Mouse (Mus musculus): ENCODE results near the gene Cdkn1b. TPM values are rescaled to one million over a fixed set of nuclear protein-coding genes. Genes with fewer than 3 reads are reported as not detected.
A peak's percentile ranks its signal among the peaks of the same experiment; 100 is the strongest.

Cdkn1b gene
- polyA plus RNA-seq, 1 experiment from 2014 or later: 16.1 TPM

DNA sequence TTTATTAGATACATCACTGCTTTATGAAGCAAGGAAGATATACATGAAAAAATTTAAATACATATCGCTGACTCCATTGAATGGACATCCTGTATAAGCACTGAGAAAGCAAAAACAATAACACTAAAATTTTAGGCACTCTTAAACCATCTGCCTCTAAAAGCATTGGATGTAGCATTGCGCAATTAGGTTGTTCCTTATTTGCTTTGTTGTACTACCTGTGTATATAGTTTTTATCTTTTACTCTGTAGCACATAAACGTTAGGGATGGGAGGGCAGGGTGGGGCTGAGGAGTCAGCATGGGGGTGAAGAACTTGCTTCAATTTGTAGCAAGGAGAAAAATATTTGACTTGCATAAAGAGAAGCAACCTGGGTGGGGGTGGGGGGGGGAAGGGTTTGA is 4.1 kb downstream of the Cdkn1b start:
- Histone ChIP-seq H3K9me3 (ENCODE audit: control insufficient read depth, low read length) (no peaks in the 10 kb centered on the region), H3K36me3 (ENCODE audit: control insufficient read depth, insufficient read depth, low read length) (no peaks in the 10 kb centered on the region), H3K27me3 (ENCODE audit: control insufficient read depth, insufficient read depth, low read length) (no peaks in the 10 kb centered on the region), H3K4me1 (ENCODE audit: control insufficient read depth, insufficient read depth, low read length) (peaks cover 6% of the 10 kb centered on the region; the same call in 1 of the 2 replicates), H3K27ac (replicated peaks; ENCODE audit: low read depth, low read length) (no peak overlapping the region), H3K4me3 (ENCODE audit: low read depth, low read length) (no peak overlapping the region), H3K4me2 (ENCODE audit: low read depth, severe bottlenecking) (no peak overlapping the region), H3K9ac (ENCODE audit: low read length) (no peak overlapping the region)
- 88% methylated on average over 3 of the region's 3 CpGs for WGBS
- ATAC-seq (ENCODE audit: insufficient number of reproducible peaks, low FRiP score, low TSS enrichment, low read depth) (no peak), DNase-seq (ENCODE audit: low spot score) (no peak)

DNA sequence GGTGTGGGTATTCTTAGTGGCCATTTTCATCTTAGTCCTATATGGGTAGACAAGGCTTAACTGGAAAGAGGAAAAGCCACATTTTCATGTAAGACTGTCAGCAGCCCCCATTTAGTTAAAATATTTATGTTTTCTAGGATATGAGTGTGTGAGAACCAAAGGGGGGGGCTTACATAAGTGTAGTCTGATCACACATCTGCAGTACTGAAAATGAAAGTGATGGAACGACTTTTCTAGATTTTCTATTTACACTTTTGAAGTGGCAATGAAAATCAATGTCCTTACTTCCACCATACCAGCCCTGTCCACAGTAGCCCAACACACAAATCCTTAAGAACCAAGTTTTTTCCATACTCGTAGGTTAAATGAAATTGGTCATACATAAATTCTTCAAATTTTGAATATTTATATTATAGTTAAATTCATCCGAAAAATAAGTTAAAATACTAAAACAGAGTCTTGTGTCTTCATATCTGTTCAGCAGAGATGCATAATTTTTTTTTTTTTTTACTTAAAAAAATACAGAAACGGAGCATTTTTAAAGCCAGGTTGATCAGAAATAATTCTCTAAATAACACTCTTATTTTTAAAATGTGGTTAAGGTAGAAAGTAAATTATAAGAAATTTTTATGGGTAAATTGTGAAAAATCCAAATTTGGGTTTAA is 5.6 kb downstream of the Cdkn1b start:
- peaks cover 13% of the 10 kb centered on the region; the same call in 1 of the 2 replicates for H3K4me1 ChIP-seq (ENCODE audit: control insufficient read depth, insufficient read depth, low read length)
- H3K9me3 ChIP-seq (ENCODE audit: control insufficient read depth, low read length): no peaks in the 10 kb centered on the region
- no peaks in the 10 kb centered on the region for H3K36me3 ChIP-seq (ENCODE audit: control insufficient read depth, insufficient read depth, low read length)
- no peak overlapping the region for H3K4me2 ChIP-seq (ENCODE audit: low read depth, severe bottlenecking)
- no peak overlapping the region for H3K27ac ChIP-seq (replicated peaks; ENCODE audit: low read depth, low read length)
- DNase-seq (ENCODE audit: low spot score) (no peak), ATAC-seq (ENCODE audit: insufficient number of reproducible peaks, low FRiP score, low TSS enrichment, low read depth) (no peak)
- no peak overlapping the region for H3K9ac ChIP-seq (ENCODE audit: low read length)
- 75% methylated on average over 4 of the region's 4 CpGs for WGBS
- H3K4me3 ChIP-seq (ENCODE audit: low read depth, low read length): no peak overlapping the region
- no peaks in the 10 kb centered on the region for H3K27me3 ChIP-seq (ENCODE audit: control insufficient read depth, insufficient read depth, low read length)

- 13% methylated on average over 3 of the region's 3 CpGs for WGBS
- H3K4me1 ChIP-seq (ENCODE audit: control insufficient read depth, insufficient read depth, low read length): peaks cover 13% of the 10 kb centered on the region; the same call in 1 of the 2 replicates
Observed at GRCm38 (mm10) chr6:134926338-134926705, 6.1 kb downstream of the Cdkn1b start.

GRCm38 (mm10) chr6:134926803-134927594 is 6.8 kb downstream of the Cdkn1b start:
- H3K4me1 ChIP-seq (ENCODE audit: control insufficient read depth, insufficient read depth, low read length): peaks cover 11% of the 10 kb centered on the region; the same call in 1 of the 2 replicates
- no peaks in the 10 kb centered on the region for H3K9me3 ChIP-seq (ENCODE audit: control insufficient read depth, low read length)
- ATAC-seq (ENCODE audit: insufficient number of reproducible peaks, low FRiP score, low TSS enrichment, low read depth): peak; percentile 19
- H3K4me2 ChIP-seq (ENCODE audit: low read depth, severe bottlenecking): peak overlapping the region; percentile 62
- H3K36me3 ChIP-seq (ENCODE audit: control insufficient read depth, insufficient read depth, low read length): no peaks in the 10 kb centered on the region
- no peaks in the 10 kb centered on the region for H3K27me3 ChIP-seq (ENCODE audit: control insufficient read depth, insufficient read depth, low read length)
- H3K27ac ChIP-seq (replicated peaks; ENCODE audit: low read depth, low read length): peak overlapping the region; percentile 99
- WGBS: under 1% methylated on average over 62 of the region's 63 CpGs
- H3K9ac ChIP-seq (ENCODE audit: low read length): peak overlapping the region; percentile 80
- peak; percentile 76 for DNase-seq (ENCODE audit: low spot score)
- peak overlapping the region; percentile 41 for H3K4me3 ChIP-seq (ENCODE audit: low read depth, low read length)

More at GRCm38 (mm10) chr6:134926338-134926705, 6.1 kb downstream of the Cdkn1b start:
- Histone ChIP-seq H3K27me3 (ENCODE audit: control insufficient read depth, insufficient read depth, low read length) (no peaks in the 10 kb centered on the region), H3K4me3 (ENCODE audit: low read depth, low read length) (peak overlapping the region; percentile 41), H3K27ac (replicated peaks; ENCODE audit: low read depth, low read length) (no peak overlapping the region), H3K4me2 (ENCODE audit: low read depth, severe bottlenecking) (peak overlapping the region; percentile 62), H3K9me3 (ENCODE audit: control insufficient read depth, low read length) (no peaks in the 10 kb centered on the region), H3K9ac (ENCODE audit: low read length) (peak overlapping the region; percentile 80), H3K36me3 (ENCODE audit: control insufficient read depth, insufficient read depth, low read length) (no peaks in the 10 kb centered on the region)
- DNase-seq (ENCODE audit: low spot score) (no peak), ATAC-seq (ENCODE audit: insufficient number of reproducible peaks, low FRiP score, low TSS enrichment, low read depth) (no peak)

- whole genome bisulfite sequencing: 0% methylated on average over 13 of the region's 13 CpGs
- Histone ChIP-seq H3K27me3 (ENCODE audit: control insufficient read depth, insufficient read depth, low read length) (no peaks in the 10 kb centered on the region), H3K9ac (ENCODE audit: low read length) (peak overlapping the region; percentile 80), H3K4me2 (ENCODE audit: low read depth, severe bottlenecking) (peak overlapping the region; percentile 62), H3K9me3 (ENCODE audit: control insufficient read depth, low read length) (no peaks in the 10 kb centered on the region), H3K4me1 (ENCODE audit: control insufficient read depth, insufficient read depth, low read length) (peaks cover 7% of the 10 kb centered on the region; the same call in 1 of the 2 replicates), H3K27ac (replicated peaks; ENCODE audit: low read depth, low read length) (peak overlapping the region; percentile 99), H3K4me3 (ENCODE audit: low read depth, low read length) (peak overlapping the region; percentile 41), H3K36me3 (ENCODE audit: control insufficient read depth, insufficient read depth, low read length) (no peaks in the 10 kb centered on the region)
- ATAC-seq (ENCODE audit: insufficient number of reproducible peaks, low FRiP score, low TSS enrichment, low read depth) (no peak; the same call in 1 of the 2 replicates), DNase-seq (ENCODE audit: low spot score) (no peak)
Observed at GRCm38 (mm10) chr6:134927595-134928095, 7.4 kb downstream of the Cdkn1b start.

DNA sequence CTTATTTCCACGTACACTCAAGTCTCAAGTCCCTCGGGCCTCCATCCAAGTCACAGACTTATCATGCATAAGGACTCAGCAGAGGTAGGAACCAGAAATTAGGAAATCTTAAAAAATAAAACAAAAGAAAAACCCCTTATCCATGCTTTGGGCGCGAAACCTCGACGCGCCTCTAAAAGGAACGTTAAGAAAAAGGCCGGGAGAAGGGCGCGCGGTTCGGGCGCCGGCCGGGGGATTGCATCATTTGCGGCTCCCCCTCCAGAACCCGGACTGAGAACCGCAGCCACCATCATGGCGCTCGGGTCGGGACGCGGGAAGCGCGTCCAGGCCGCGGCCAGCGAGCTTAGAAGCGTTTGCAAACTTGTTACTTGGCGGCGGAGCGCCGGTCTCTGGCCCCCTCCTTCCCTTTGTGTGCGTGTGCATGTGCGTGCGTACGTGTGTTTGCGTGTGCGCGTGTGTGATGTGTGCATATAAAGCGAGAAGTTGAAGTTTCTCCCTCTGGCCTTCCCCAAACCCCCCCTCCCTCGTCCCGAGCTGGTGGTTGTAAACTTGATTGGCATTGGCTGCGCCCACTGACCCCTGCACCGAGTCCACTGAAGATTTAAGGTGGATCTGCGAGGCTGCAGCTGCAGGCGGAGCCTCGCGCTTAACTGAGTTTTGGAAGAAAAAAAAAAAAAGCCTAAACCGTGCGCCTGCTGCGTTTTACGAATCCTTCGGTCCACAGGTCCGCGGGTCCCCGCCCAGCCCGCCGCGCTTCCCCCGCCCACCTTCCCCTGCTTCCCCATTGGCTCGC is 8.1 kb downstream of the Cdkn1b start:
- Histone ChIP-seq H3K4me2 (ENCODE audit: low read depth, severe bottlenecking) (peak overlapping the region; percentile 62), H3K4me1 (ENCODE audit: control insufficient read depth, insufficient read depth, low read length) (peaks cover 7% of the 10 kb centered on the region; the same call in 1 of the 2 replicates), H3K4me3 (ENCODE audit: low read depth, low read length) (peak overlapping the region; percentile 41), H3K9ac (ENCODE audit: low read length) (peak overlapping the region; percentile 80), H3K27me3 (ENCODE audit: control insufficient read depth, insufficient read depth, low read length) (no peaks in the 10 kb centered on the region), H3K36me3 (ENCODE audit: control insufficient read depth, insufficient read depth, low read length) (no peaks in the 10 kb centered on the region), H3K9me3 (ENCODE audit: control insufficient read depth, low read length) (no peaks in the 10 kb centered on the region), H3K27ac (replicated peaks; ENCODE audit: low read depth, low read length) (peak overlapping the region; percentile 99)
- under 1% methylated on average over 63 of the region's 63 CpGs for WGBS
- DNase-seq (ENCODE audit: low spot score) (peak; percentile 91), ATAC-seq (ENCODE audit: insufficient number of reproducible peaks, low FRiP score, low TSS enrichment, low read depth) (peak; percentile 95)

DNA sequence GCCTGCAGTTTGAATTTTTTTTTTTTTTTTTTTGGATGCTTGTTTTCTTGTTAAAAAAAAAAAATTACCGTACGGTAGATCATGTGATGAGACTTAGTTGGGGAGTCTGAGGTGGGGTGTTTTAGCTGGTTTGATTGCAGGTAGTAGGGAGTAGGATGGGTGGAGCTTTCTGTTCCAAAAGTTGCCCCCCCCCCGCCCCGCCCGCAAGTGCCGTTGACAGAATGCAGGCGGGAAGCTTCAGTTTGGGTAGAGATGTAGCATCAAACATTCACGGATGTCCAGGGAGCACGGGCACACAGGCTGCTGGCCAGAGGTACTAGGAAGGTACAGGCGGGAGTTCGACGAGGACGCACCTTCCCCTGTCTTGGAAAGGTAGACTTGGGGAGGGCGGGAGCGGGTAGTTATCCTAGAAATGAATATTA is 8.7 kb downstream of the Cdkn1b start:
- H3K27ac ChIP-seq (replicated peaks; ENCODE audit: low read depth, low read length): 0 out of 2 replicates have a peak overlapping the region, but pooled peaks have one; percentile 49
- DNase-seq (ENCODE audit: low spot score): peak; percentile 63
- WGBS: 0% methylated on average over 15 of the region's 15 CpGs
- H3K36me3 ChIP-seq (ENCODE audit: control insufficient read depth, insufficient read depth, low read length): no peaks in the 10 kb centered on the region
- ATAC-seq (ENCODE audit: insufficient number of reproducible peaks, low FRiP score, low TSS enrichment, low read depth): peak; percentile 27
- no peaks in the 10 kb centered on the region for H3K9me3 ChIP-seq (ENCODE audit: control insufficient read depth, low read length)
- peaks cover 7% of the 10 kb centered on the region; the same call in 1 of the 2 replicates for H3K4me1 ChIP-seq (ENCODE audit: control insufficient read depth, insufficient read depth, low read length)
- H3K4me3 ChIP-seq (ENCODE audit: low read depth, low read length): peak overlapping the region; percentile 41
- H3K4me2 ChIP-seq (ENCODE audit: low read depth, severe bottlenecking): peak overlapping the region; percentile 59
- no peaks in the 10 kb centered on the region for H3K27me3 ChIP-seq (ENCODE audit: control insufficient read depth, insufficient read depth, low read length)
- H3K9ac ChIP-seq (ENCODE audit: low read length): peak overlapping the region; percentile 62

DNA sequence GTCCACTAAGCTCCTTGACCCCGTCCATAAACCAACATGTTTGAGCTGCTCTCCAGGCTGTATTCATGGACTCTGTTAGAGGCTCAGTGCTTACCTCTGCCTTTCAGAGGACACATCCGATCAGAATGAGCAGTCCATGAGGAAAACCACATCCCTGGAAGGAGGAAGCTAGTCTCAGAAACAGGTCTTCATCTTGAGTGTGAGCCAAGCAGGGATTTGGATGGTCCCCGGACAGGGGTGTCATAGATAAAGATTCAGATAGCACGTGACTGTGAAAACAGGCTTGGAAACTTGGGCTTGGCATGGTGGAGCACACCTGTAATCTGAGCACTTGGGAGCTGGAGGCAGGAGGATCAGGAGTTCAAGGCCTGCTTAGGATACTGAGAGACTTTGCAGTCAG is 9.7 kb downstream of the Cdkn1b start:
- H3K4me3 ChIP-seq (ENCODE audit: low read depth, low read length): peak overlapping the region; percentile 41
- ATAC-seq (ENCODE audit: insufficient number of reproducible peaks, low FRiP score, low TSS enrichment, low read depth): no peak
- no peak for DNase-seq (ENCODE audit: low spot score)
- H3K4me1 ChIP-seq (ENCODE audit: control insufficient read depth, insufficient read depth, low read length): peaks cover 7% of the 10 kb centered on the region; the same call in 1 of the 2 replicates
- H3K27me3 ChIP-seq (ENCODE audit: control insufficient read depth, insufficient read depth, low read length): no peaks in the 10 kb centered on the region
- H3K36me3 ChIP-seq (ENCODE audit: control insufficient read depth, insufficient read depth, low read length): no peaks in the 10 kb centered on the region
- H3K9ac ChIP-seq (ENCODE audit: low read length): no peak overlapping the region
- peak overlapping the region; percentile 59 for H3K4me2 ChIP-seq (ENCODE audit: low read depth, severe bottlenecking)
- no peaks in the 10 kb centered on the region for H3K9me3 ChIP-seq (ENCODE audit: control insufficient read depth, low read length)
- no peak overlapping the region for H3K27ac ChIP-seq (replicated peaks; ENCODE audit: low read depth, low read length)
- 73% methylated on average over 4 of the region's 4 CpGs for WGBS

Measured in limb, embryonic 11.5 days (tissue).